ENCODE assay signal across 22 mouse cellular contexts in the genomic region with DNA sequence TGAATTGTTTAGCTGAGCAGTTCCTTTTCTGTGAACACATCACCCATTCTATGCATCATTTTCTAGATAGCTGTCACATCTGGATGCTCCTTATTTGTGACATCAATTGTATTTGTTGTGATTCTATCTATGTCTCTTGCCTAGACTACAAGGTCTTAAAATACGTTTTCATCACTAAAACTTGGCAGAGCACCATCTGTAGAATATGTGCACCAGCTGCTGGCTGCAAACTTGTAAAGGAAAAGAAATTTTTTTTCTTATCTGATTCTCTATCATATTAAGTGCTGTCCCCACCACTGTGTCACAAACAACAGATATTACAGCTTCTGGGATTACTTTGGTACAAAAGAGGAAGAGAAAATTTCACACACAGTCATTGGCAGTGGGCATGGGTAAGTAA.
DNase-seq lines count a peak whose midpoint lies in the region; ATAC-seq and TF ChIP-seq lines count a peak whose summit lies in the region.
"Had no signal": no experiment of that assay in that cellular context is flagged by ENCODE, and none has a peak within 500 bp of the region (broad histone marks: within the 10 kb centered on the region; RNA-seq: fewer than 3 reads in every experiment).

No protein-coding gene starts in this region.

- no peak overlapping the region for H3K4me2 ChIP-seq in forebrain, postnatal 0 days (ENCODE audit: low read depth)
- H3K4me2 ChIP-seq in forebrain, embryonic 11.5 days (ENCODE audit: low read depth, low read length, severe bottlenecking), result no peak overlapping the region
- no peak overlapping the region for H3K4me2 ChIP-seq in lung, embryonic 14.5 days
- H3K4me2 ChIP-seq in lung, postnatal 0 days (replicated peaks; ENCODE audit: low read depth, low read length), result no peak overlapping the region
- H3K4me2 ChIP-seq: embryonic facial prominence, embryonic 12.5 days; forebrain, embryonic 12.5 days; heart, embryonic 13.5 days; hindbrain, embryonic 15.5 days had no signal

- no peak overlapping the region for H3K27ac ChIP-seq in forebrain, postnatal 0 days (ENCODE audit: low read depth, low read length)
- no peak overlapping the region for H3K27ac ChIP-seq in forebrain, embryonic 11.5 days (ENCODE audit: low read depth, low read length)
- H3K27ac ChIP-seq in lung, embryonic 14.5 days (ENCODE audit: low read depth), result no peak overlapping the region
- no peak overlapping the region for H3K27ac ChIP-seq in lung, postnatal 0 days (ENCODE audit: low read length)
- H3K27ac ChIP-seq: embryonic facial prominence, embryonic 12.5 days; forebrain, embryonic 12.5 days; heart, embryonic 13.5 days; hindbrain, embryonic 15.5 days had no signal

- H3K9ac ChIP-seq in forebrain, postnatal 0 days, result no peak overlapping the region
- no peak overlapping the region for H3K9ac ChIP-seq in forebrain, embryonic 11.5 days (ENCODE audit: low read length)
- H3K9ac ChIP-seq in lung, embryonic 14.5 days, result no peak overlapping the region
- H3K9ac ChIP-seq in lung, postnatal 0 days (replicated peaks; ENCODE audit: low read depth), result no peak overlapping the region
- H3K9ac ChIP-seq: embryonic facial prominence, embryonic 12.5 days; forebrain, embryonic 12.5 days; heart, embryonic 13.5 days; hindbrain, embryonic 15.5 days had no signal

- TF ChIP-seq EP300 in lung, postnatal 0 days (IDR thresholded peaks at IDR 0.05), result no peak

- 0 out of 2 replicates have a peak, but pooled peaks have one; percentile 18 for ATAC-seq in forebrain, postnatal 0 days
- ATAC-seq in forebrain, embryonic 11.5 days (replicated peaks; ENCODE audit: low FRiP score), result no peak
- no peak for ATAC-seq in lung, embryonic 14.5 days (ENCODE audit: insufficient read depth)
- ATAC-seq in lung, postnatal 0 days, result no peak
- ATAC-seq: CD4-positive, CD25-positive, alpha-beta regulatory T cell, adult 4 months had no signal

- H3K9me3 ChIP-seq in forebrain, postnatal 0 days (ENCODE audit: low read length), result no peaks in the 10 kb centered on the region
- no peaks in the 10 kb centered on the region for H3K9me3 ChIP-seq in forebrain, embryonic 11.5 days (ENCODE audit: control insufficient read depth, low read length)
- no peaks in the 10 kb centered on the region for H3K9me3 ChIP-seq in lung, embryonic 14.5 days (ENCODE audit: low read depth, low read length)
- H3K9me3 ChIP-seq in lung, postnatal 0 days (ENCODE audit: low read length), result no peaks in the 10 kb centered on the region
- H3K9me3 ChIP-seq: embryonic facial prominence, embryonic 12.5 days; forebrain, embryonic 12.5 days; G1E; heart, embryonic 13.5 days; hindbrain, embryonic 15.5 days had no signal

- intact Hi-C loops in left cerebral cortex, postnatal 25 days (cut with DNase I), result no loop called here

- H3K4me3 ChIP-seq in forebrain, postnatal 0 days (ENCODE audit: low read depth, low read length), result no peak overlapping the region
- no peak overlapping the region for H3K4me3 ChIP-seq in forebrain, embryonic 11.5 days (ENCODE audit: low read depth, low read length)
- no peak overlapping the region for H3K4me3 ChIP-seq in lung, embryonic 14.5 days (ENCODE audit: low read depth, low read length)
- no peak overlapping the region for H3K4me3 ChIP-seq in lung, postnatal 0 days (ENCODE audit: low read depth, low read length)
- H3K4me3 ChIP-seq: embryonic facial prominence, embryonic 12.5 days; forebrain, embryonic 12.5 days; heart, embryonic 13.5 days; hindbrain, embryonic 15.5 days had no signal

- 34% methylated on average over 1 of the region's 1 CpGs for WGBS in forebrain, postnatal 0 days
- WGBS in forebrain, embryonic 11.5 days, result 60% methylated on average over 1 of the region's 1 CpGs
- WGBS in lung, embryonic 14.5 days, result 24% methylated on average over 1 of the region's 1 CpGs
- 24% methylated on average over 1 of the region's 1 CpGs for WGBS in lung, postnatal 0 days

- H3K36me3 ChIP-seq in forebrain, postnatal 0 days (ENCODE audit: insufficient read depth), result no peaks in the 10 kb centered on the region
- no peaks in the 10 kb centered on the region for H3K36me3 ChIP-seq in forebrain, embryonic 11.5 days (ENCODE audit: control insufficient read depth, insufficient read depth, low read length)
- no peaks in the 10 kb centered on the region for H3K36me3 ChIP-seq in lung, embryonic 14.5 days (ENCODE audit: insufficient read depth)
- no peaks in the 10 kb centered on the region for H3K36me3 ChIP-seq in lung, postnatal 0 days (ENCODE audit: insufficient read depth, low read length)
- H3K36me3 ChIP-seq: embryonic facial prominence, embryonic 12.5 days; forebrain, embryonic 12.5 days; G1E; heart, embryonic 13.5 days; hindbrain, embryonic 15.5 days had no signal

- no peak for TF ChIP-seq CTCF in forebrain, postnatal 0 days (IDR thresholded peaks at IDR 0.05; ENCODE audit: low read depth)
- TF ChIP-seq CTCF in lung, embryonic 14.5 days (IDR thresholded peaks at IDR 0.05; ENCODE audit: low read depth), result no peak
- no peak for TF ChIP-seq CTCF in lung, postnatal 0 days (IDR thresholded peaks at IDR 0.05)

- no peaks in the 10 kb centered on the region for H3K4me1 ChIP-seq in forebrain, postnatal 0 days (ENCODE audit: insufficient read depth)
- H3K4me1 ChIP-seq in forebrain, embryonic 11.5 days (replicated peaks; ENCODE audit: control insufficient read depth, insufficient read depth, low read length), result no peaks in the 10 kb centered on the region
- H3K4me1 ChIP-seq in lung, embryonic 14.5 days (ENCODE audit: insufficient read depth), result no peaks in the 10 kb centered on the region
- H3K4me1 ChIP-seq in lung, postnatal 0 days (ENCODE audit: insufficient read depth, low read depth, low read length), result no peaks in the 10 kb centered on the region
- H3K4me1 ChIP-seq: embryonic facial prominence, embryonic 12.5 days; forebrain, embryonic 12.5 days; heart, embryonic 13.5 days; hindbrain, embryonic 15.5 days had no signal

- no peaks in the 10 kb centered on the region for H3K27me3 ChIP-seq in forebrain, postnatal 0 days (ENCODE audit: insufficient read depth, low read length)
- no peaks in the 10 kb centered on the region for H3K27me3 ChIP-seq in forebrain, embryonic 11.5 days (ENCODE audit: control insufficient read depth, insufficient read depth, low read length)
- H3K27me3 ChIP-seq in lung, embryonic 14.5 days (ENCODE audit: insufficient read depth, low read length), result no peaks in the 10 kb centered on the region
- H3K27me3 ChIP-seq in lung, postnatal 0 days (replicated peaks; ENCODE audit: insufficient read depth, low read length), result no peaks in the 10 kb centered on the region
- H3K27me3 ChIP-seq: embryonic facial prominence, embryonic 12.5 days; forebrain, embryonic 12.5 days; heart, embryonic 13.5 days; hindbrain, embryonic 15.5 days had no signal

- DNase-seq in forebrain, postnatal 0 days, result peak; percentile 29
- DNase-seq in forebrain, embryonic 11.5 days (ENCODE audit: low spot score), result no peak
- DNase-seq in layer of hippocampus, adult 11-12 months (ENCODE audit: low spot score), result peak; percentile 11
- no peak for DNase-seq in layer of hippocampus, postnatal 25 days (ENCODE audit: extremely low spot score in 1 of 2, low spot score in 1 of 2)
- peak; percentile 38 for DNase-seq in lung, embryonic 14.5 days
- no peak for DNase-seq in lung, postnatal 0 days (ENCODE audit: low spot score)
- peak; percentile 49 to 71 for DNase-seq in left cerebral cortex, postnatal 25 days (ENCODE audit: low spot score in 2 of 2)
- no peak for DNase-seq in testis, postnatal 14 days (ENCODE audit: low spot score)
- DNase-seq: adrenal gland, postnatal 10 days; B cell, adult 2 months; cerebellum, adult 11-12 months; cerebellum, adult 9-10 months; cerebellum, postnatal 25 days; gastrocnemius, postnatal 36 days; heart, adult 11 months; heart, postnatal 36 days had no signal

Comparison
In these comparisons a context has a peak if more than half of its experiments do, and no peak if none do; other contexts are left out.
1. DNase-seq: peak in forebrain, postnatal 0 days (single experiment), layer of hippocampus, adult 11-12 months (single experiment), lung, embryonic 14.5 days (single experiment) and left cerebral cortex, postnatal 25 days (2 of 2); none in forebrain, embryonic 11.5 days (single experiment), layer of hippocampus, postnatal 25 days (0 of 2), lung, postnatal 0 days (single experiment) and testis, postnatal 14 days (single experiment).